Mouse (Mus musculus) spleen, adult 10 weeks (tissue): ENCODE measurements around the gene Nfkbie. TPM values are rescaled to one million over a fixed set of nuclear protein-coding genes. Genes with fewer than 3 reads are reported as not detected.

Experiments used
- polyA plus RNA-seq: library from polyadenylated mRNA; stranded (reverse); fragments of 350-450 nt; fragmentation: Illumina TruSeq; extraction: RNeasy Lipid Tissue Mini Kit (QIAGEN cat#74804); gene quantifications from one replicate; pipeline ENCODE4 v1.2.3, GENCODE M21; 2015; ENCODE audit warnings: low replicate concordance; ENCODE audit not compliant: insufficient read depth

The Nfkbie gene
- polyA plus RNA-seq, result 69.2 TPM

DNA sequence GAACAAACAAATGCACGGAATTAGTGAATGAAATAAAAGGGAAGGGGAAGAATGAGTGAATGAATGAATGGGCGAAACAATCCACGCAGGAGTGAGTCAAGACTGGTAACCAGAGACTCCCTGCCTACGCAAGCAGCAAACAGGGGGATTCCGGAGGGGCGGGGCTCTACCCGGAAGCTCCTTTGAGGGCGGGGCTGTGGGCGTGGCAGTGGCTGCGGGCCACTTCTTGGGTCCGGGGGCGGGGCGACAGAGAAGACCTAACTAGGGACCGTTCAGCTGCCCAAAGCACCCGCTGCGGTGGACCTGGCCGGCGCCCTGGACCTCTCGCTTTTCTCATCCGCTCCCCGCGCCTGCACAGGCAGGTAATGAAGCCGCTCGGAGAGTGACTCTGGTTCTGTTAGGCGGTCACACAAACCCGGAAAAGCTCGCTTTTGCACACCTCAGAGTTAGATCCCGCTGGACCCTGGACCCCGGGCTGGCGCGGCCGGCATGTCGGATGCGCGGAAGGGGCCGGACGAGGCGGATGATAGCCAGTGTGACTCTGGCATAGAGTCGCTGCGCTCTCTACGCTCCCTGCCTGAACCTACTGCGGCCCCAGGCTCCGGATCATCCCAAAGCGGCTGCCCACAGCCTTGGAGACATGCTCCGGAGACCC lies at the start of gene Nfkbie:
Gene Nfkbie, plus strand, starts transcription at position 252 of the 655 bp plus-strand sequence.

DNA sequence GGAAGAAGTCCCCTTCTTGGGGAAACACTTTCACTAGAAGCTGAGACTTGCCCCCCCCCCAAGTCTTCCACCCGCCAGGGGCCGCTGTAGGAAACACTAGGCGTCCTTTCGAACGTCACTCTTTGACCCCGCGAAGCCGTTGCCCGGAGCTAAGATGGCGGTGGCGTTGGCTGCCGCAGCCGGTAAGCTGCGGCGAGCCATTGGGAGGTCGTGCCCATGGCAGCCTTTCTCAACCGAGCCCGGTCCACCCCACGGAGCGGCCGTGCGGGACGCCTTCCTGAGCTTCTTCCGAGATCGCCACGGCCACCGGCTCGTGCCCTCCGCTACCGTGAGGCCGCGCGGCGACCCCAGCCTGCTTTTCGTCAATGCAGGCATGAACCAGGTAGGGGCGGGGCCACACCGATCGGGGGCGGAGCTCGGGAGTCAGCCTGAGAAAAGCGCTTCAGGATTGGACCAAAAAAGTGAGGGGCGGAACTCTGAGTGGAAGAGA lies 48.8 kb upstream of the Nfkbie start, which contains the start of gene Aars2:
Gene Aars2, plus strand, starts transcription at position 142 of the 490 bp plus-strand sequence.

DNA sequence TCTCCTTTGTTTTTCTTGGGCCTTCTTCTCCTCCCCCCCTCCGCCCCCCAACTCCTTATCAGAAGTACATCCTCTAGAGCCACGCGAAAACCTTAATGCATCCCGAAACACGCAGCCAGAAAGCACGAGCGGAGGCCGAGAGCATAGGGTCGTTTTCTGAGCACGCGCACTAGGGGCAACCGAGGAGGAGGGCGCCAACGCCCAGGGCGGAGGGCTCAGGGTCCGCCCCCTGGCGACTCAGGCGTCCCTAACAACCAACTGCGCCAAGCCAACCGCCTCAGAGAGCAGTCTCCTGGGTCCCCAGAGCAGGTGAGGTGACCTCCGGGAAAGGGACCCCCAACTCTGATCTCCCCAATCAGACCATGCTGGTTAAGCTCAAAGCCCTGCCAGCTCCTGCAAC lies 32.2 kb upstream of the Nfkbie start, which contains the start of gene Tcte1:
Gene Tcte1, plus strand, starts transcription at position 172 of the 400 bp plus-strand sequence.

DNA sequence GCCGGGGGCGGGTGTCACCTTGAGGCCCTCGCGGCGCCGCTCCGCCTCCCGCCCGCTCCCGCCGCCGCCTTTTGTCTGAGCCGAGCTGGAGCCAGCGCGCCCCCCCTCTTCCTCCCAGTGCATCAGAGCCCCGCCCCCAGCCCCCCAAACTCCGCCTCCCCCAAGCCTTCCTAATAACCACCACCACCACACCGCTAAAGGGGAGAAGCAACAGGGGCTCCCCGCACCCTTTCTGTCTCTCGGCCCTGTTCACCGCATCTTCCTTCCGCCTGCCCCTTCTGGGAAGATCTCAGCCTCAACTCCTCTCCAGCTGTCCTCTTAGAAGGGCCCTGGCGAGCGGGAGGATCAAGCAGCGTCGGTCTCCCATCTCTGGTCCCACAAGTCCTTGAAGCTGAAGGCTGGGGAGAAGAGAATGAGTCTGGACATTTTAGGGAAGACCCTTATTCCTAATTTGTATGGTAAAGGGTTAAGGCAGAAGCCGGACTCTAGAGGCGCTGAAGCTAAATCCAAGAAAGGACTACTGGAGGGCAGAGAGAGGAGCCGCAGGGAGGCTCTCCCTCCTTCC lies 5.8 kb upstream of the Nfkbie start, which contains the start of gene Tmem151b:
Gene Tmem151b, minus strand, starts transcription at position 61 of the 565 bp plus-strand sequence.

DNA sequence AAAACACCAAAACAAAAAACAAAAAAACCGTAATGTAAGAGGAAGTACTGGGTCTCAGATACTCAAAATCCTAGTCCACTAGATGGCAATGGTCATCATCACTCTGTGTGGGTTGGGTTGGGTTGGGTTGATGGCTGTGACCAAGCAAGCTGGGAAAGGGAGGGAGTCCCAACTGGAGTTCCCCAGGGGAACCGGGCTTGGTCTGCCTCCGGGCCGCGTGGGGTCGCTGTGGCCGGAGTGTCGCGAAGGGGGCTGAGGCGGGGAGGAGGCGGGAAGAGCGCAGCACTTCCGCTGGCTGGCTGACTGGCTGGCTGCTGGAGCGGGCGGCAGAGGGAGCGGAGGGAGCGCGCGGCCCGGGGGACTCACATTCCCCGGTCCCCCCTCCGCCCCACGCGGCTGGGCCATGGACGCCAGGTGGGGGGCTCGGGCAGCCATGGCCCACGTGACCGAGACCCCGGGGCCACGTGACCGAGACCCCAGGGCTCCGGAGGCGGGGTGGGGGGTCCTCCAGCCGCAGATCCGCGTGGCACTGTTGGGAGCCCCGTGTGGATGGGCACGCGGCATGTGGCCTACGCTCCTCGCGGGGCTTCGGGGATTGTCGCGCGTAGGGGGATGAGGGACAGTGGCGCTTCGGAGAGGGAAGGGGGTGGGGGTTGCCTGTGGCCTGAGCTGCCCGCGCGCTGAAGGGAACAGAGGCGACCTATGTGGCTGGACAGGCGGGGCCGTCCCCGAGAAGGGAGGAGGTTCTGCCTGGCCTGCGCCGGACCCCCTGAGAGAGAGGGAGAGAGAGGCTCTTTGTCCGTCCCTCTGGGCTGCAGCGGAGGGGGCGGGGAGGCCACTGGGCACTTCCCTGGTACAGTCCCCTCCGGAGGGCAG lies 8.4 kb downstream of the Nfkbie start, which contains the start of gene Slc35b2:
Gene Slc35b2, plus strand, starts transcription at position 220 of the 876 bp plus-strand sequence.

DNA sequence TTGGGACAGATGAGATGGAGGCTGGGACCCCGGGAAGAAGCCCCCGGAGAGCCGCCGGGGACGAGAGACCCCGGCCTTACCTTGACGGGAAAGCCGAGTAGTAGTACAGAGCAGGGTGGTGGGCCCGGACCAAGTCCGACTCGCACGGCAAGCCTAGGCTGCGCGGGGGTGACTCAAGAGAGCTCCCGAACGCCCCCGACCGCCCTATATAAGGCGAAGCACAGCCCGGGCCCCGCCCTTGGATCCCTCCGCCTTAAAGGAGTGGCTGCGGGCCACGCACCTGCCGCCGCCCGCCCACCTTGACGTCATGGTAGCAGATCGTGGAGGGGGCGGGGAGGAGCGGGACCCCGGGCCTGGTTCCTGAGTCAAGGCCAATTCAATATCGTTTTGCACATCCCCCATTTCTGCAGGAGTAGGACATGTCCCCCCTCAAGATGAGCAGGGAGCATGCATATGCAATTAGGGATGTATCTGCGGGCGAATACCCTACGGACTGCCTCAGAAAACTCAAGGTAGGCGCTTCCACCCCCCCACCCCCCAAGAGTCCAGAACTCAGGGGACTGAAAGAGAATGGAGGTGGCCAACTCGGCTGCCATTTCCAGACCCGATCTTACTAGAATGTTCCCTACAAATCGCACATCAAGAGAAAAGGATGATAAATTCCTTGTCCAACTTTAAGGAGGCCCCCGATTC lies 17.7 kb downstream of the Nfkbie start, which contains the start of gene Hsp90ab1:
Gene Hsp90ab1, minus strand, starts transcription at position 185 of the 693 bp plus-strand sequence.

DNA sequence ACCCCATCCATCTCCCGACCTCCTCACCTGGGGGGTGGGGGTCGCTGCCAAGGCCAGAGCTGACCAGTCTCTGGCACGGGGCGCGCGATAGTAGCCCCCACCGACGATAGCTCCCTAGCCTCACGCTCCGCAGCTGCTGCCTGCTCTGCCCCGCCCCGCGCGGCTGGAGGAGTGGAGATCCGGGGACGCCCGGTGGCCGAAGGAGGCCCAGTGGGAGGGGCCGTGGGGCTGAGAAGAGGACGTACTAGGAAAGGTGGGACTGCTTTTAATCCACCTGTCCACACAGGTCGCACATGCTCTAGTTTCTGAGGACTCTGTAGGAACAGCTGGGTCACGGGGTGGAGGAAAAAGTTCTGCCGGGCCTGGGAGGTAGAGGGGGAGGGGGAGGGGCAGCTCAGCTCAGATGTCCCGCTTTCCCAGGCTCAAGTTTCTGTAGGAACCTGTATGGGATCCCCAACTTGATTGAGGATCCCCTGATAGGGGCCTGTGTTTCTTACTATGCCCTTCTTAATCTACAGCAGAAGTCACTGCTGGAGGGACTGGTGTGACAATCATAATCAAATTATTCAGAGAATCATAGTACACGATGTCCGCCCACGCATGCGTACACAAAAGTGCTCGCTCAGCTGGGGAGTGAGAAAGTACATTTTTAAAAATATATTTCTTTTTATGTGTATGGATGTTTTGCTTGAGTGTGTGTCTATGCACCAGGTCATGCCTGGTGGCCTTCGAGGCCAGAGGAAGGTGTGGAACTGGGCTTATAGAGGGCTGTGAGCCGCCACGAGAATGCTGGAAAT lies 44.1 kb downstream of the Nfkbie start, which contains the start of gene Slc29a1:
Gene Slc29a1, minus strand, starts transcription at position 161 of the 797 bp plus-strand sequence.

DNA sequence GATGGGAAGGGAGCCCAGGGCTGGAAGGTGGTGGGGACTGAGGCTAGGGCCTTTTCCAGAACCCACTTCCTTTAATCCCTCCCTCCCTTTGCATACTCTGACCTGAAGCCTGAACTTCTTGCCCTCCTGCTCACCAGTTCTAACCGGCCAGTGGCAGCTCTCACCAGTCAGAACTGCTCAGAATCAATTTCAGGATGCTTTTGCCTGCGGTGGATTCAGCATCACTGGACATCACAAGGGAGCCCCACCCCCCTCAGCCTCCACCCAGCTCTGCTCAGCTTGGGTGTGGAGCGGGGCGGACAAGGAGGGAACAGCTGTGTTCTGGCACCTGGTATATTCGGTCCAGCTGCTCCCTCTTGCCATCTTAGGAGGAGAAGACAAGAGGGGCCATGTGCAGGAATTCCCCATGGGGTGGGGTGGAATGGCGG lies 46.4 kb downstream of the Nfkbie start, which contains the start of gene Mymx:
Gene Mymx, minus strand, starts transcription at position 226 of the 428 bp plus-strand sequence.

Other genes with a start within 250 kb of the Nfkbie start
- 106 TPM for gene Cdc5l, start 122.0 kb upstream of the Nfkbie start, polyA plus RNA-seq
- not detected for gene Spats1, start 80.3 kb upstream of the Nfkbie start, polyA plus RNA-seq
- gene Aars2, start 48.9 kb upstream of the Nfkbie start, polyA plus RNA-seq, result 2.9 TPM
- gene Tcte1, start 32.3 kb upstream of the Nfkbie start, polyA plus RNA-seq, result 0.37 TPM
- gene Tmem151b, start 6.0 kb upstream of the Nfkbie start, polyA plus RNA-seq, result 1.0 TPM
- 32.4 TPM for gene Slc35b2, start 8.2 kb downstream of the Nfkbie start, polyA plus RNA-seq
- 1,285 TPM for gene Hsp90ab1, start 17.6 kb downstream of the Nfkbie start, polyA plus RNA-seq
- 45.2 TPM for gene Slc29a1, start 43.9 kb downstream of the Nfkbie start, polyA plus RNA-seq
- gene Mymx, start 46.4 kb downstream of the Nfkbie start, polyA plus RNA-seq, result not detected
- gene Capn11, start 103.6 kb downstream of the Nfkbie start, polyA plus RNA-seq, result not detected
- gene Mrpl14, start 130.6 kb downstream of the Nfkbie start, polyA plus RNA-seq, result 13.9 TPM
- 14.2 TPM for gene Tmem63b, start 131.2 kb downstream of the Nfkbie start, polyA plus RNA-seq
- gene 1600014C23Rik, start 178.1 kb downstream of the Nfkbie start, polyA plus RNA-seq, result not detected